Mouse (Mus musculus) embryonic facial prominence, embryonic 14.5 days (tissue): ENCODE measurements around the gene Pum2. TPM values are rescaled to one million over a fixed set of nuclear protein-coding genes. Genes with fewer than 3 reads are reported as not detected.
"Not testable (repeated sequence)": the region's sequence is repeated elsewhere in the genome, so short reads cannot be mapped to it uniquely, and the experiment has no call there.

Experiments
- ATAC-seq: fragments of 200-750 bp; cut with Nextera tagmentation; 2 replicates; pipeline ENCODE4 v1.8.0; 2017; ENCODE audit warnings: low read depth, moderate number of reproducible peaks, moderate TSS enrichment
- DNase-seq: peaks from one replicate; pipeline ENCODE4 v3.0.0-alpha.2; 2015; ENCODE audit warnings: low spot score
- H3K27ac ChIP-seq: fragments of 300-500 bp; sonication (generic); replicated peaks from 2 replicates; pipeline ENCODE4 v1.5.1; 2014; ENCODE audit warnings: low read depth, mild to moderate bottlenecking, low read length, moderate library complexity
- H3K27me3 ChIP-seq: fragments of 300-500 bp; sonication (generic); replicated peaks from 2 replicates; pipeline ENCODE4 v1.6.1; 2014; ENCODE audit warnings: low read length; ENCODE audit not compliant: control insufficient read depth, insufficient read depth
- H3K36me3 ChIP-seq: fragments of 300-500 bp; sonication (generic); 2 replicates; pipeline ENCODE4 v1.6.1; 2014; ENCODE audit warnings: low read length, mixed read lengths; ENCODE audit not compliant: control insufficient read depth, insufficient read depth
- H3K4me1 ChIP-seq: fragments of 300-500 bp; sonication (generic); 2 replicates; pipeline ENCODE4 v1.6.1; 2014; ENCODE audit warnings: antibody characterized with exemption, low read length; ENCODE audit not compliant: control insufficient read depth, insufficient read depth
- H3K4me2 ChIP-seq: fragments of 300-500 bp; sonication (generic); 2 replicates; pipeline ENCODE4 v1.6.1; 2014; ENCODE audit warnings: low read depth, mild to moderate bottlenecking, low read length, moderate library complexity, mixed read lengths
- H3K4me3 ChIP-seq: fragments of 300-500 bp; sonication (generic); 2 replicates; pipeline ENCODE4 v1.5.1; 2014; ENCODE audit warnings: low read depth, mild to moderate bottlenecking, low read length
- H3K9ac ChIP-seq: fragments of 300-500 bp; sonication (generic); 2 replicates; pipeline ENCODE4 v1.6.1; 2014; ENCODE audit warnings: low read depth, mild to moderate bottlenecking, low read length, moderate library complexity, mixed read lengths
- H3K9me3 ChIP-seq: fragments of 300-500 bp; sonication (generic); 2 replicates; pipeline ENCODE4 v1.6.1; 2016; ENCODE audit warnings: low read length; ENCODE audit not compliant: control insufficient read depth
- WGBS: fragments of 180-500 bp; shearing (Covaris S2); extraction: QIAGEN DNeasy Blood & Tissue Kit; methylation state at CpG from one replicate; pipeline ENCODE4 v1.1.7; 2014; 5-methylcytosine and 5-hydroxymethylcytosine counted together
- polyA plus RNA-seq: library from polyadenylated mRNA; unstranded; fragments of >200 nt; fragmentation: Nextera tagmentation; extraction: Ambion mirVana; gene quantifications from 2 replicates; pipeline ENCODE4 v1.2.1, GENCODE M21; 2014

The Pum2 gene
- polyA plus RNA-seq, 1 experiment from 2014 or later, result 52.7 TPM

DNA sequence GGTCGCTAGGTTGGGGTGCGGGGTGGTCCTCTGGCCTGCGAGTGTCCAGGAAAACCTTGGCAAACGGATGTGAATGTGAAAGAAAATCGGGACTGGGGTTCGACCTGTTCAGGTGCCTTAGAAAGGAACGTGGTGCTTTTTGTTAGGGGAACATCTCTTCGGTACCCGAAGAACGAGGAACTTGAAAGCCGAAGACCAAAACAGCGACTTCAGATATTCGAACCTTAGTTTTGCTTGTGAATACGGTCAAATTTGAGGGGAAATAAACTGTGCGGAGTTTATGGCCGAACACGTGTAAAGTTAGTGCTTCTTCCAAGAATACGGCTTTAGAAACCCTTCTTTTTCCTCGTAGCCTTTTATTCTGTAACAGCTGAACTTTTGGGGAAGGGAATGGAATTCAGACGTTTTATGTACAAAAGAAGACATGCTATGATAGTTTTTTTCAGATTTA is 982 bp downstream of the Pum2 start:
- WGBS, result under 1% methylated on average over 19 of the region's 20 CpGs
- ATAC-seq, result no peak

DNA sequence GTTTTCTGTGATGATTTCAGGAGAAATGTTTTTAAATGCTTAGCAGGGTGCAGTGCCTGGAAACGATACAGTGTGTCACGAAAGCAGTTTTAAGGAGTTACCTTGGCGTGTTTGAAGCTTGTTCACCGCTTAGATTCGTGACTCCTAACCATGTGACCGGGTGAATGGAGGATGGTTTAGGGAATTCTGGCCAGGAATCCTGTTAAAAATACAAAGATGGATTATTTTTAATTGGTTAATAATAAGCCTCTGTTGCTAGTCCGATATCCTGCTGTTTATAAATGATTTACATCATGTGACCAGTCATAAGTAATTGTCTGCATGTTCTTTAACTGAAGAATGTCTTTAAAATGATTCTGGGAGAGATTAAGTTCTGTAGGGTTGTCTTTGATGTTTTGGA is 1.4 kb downstream of the Pum2 start:
- H3K9me3 ChIP-seq, result no peaks in the 10 kb centered on the region
- H3K27me3 ChIP-seq, result no peaks in the 10 kb centered on the region
- peak overlapping the region; percentile 100 for H3K9ac ChIP-seq
- peak overlapping the region; percentile 90 for H3K4me3 ChIP-seq
- 1% methylated on average over 7 of the region's 7 CpGs for WGBS
- H3K36me3 ChIP-seq, result no peaks in the 10 kb centered on the region
- no peak for ATAC-seq
- H3K27ac ChIP-seq, result peak overlapping the region; percentile 97; the same call in 1 of the 2 replicates
- peak overlapping the region; percentile 87 for H3K4me2 ChIP-seq
- peak; percentile 38 for DNase-seq
- H3K4me1 ChIP-seq, result peaks cover 24% of the 10 kb centered on the region

More for the DNA sequence above, 982 bp downstream of the Pum2 start:
- Histone ChIP-seq H3K4me1 (peaks cover 24% of the 10 kb centered on the region), H3K9ac (peak overlapping the region; percentile 100), H3K27ac (peak overlapping the region; percentile 97), H3K4me2 (peak overlapping the region; percentile 87), H3K27me3 (no peaks in the 10 kb centered on the region), H3K9me3 (no peaks in the 10 kb centered on the region), H3K4me3 (peak overlapping the region; percentile 90), H3K36me3 (no peaks in the 10 kb centered on the region)
- peak; percentile 10 for DNase-seq

DNA sequence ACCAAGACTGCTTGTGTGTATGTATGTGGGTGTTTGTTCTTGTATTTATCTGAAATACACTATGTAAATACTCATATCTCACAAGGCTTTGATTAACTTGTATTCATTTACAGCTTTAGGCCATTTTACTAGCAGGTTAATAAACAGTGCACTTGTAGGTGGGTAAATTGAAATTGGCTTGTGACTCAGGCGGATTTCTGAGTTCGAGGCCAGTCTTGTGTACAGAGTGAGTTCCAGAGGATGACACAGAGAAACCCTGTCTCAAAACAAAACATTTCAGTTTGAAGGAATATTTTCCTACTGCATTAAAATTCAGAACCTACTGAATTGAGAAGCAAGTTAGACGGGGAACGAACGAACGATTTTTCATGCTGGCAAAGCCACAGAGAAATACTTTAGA is 2.4 kb downstream of the Pum2 start:
- no peak for ATAC-seq
- Histone ChIP-seq H3K9me3 (no peaks in the 10 kb centered on the region), H3K9ac (0 out of 2 replicates have a peak overlapping the region, but pooled peaks have one; percentile 48), H3K27me3 (no peaks in the 10 kb centered on the region), H3K27ac (no peak overlapping the region), H3K36me3 (no peaks in the 10 kb centered on the region), H3K4me3 (peak overlapping the region; percentile 90), H3K4me1 (peaks cover 24% of the 10 kb centered on the region), H3K4me2 (peak overlapping the region; percentile 87)
- DNase-seq, result no peak
- WGBS, result 66% methylated on average over 6 of the region's 6 CpGs

DNA sequence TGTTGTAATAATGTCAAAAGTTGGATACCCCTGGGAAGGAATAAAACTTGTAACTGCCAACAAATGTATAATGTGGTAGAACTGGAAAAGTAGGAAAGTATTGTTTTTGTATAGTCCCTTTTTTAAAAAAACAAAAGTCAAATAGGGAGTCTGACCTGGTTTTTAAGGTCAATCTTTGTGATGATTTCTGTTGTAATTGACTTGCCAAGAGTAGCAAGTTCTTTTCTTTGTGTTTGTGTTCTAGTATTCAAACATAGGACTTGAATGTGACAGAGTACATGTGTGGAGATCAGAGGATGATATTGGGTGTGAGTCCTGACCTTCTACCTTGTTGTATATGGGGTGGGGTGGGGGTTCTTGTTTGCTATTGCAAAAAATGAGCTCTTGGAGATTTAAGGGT is 4.0 kb downstream of the Pum2 start:
- DNase-seq (no peak), ATAC-seq (no peak)

DNA sequence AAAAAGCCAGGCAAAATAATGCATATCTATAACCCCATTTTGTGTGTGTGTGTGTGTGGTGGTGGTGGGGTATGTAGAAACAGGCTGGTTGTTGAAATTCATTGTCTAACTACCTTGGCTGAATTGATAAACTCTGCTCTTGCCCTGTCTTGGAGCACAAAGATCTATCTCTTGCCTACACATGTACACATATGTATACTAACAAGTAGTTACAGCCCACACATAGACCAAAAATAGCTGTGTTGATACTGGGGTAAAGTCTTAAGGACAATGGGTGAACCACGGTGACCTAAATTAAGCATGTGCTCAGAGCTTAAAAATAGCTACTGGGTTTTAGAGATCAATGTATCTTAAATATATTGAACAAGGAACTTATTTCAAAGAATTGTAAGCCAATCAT is 10.3 kb downstream of the Pum2 start:
- DNase-seq (no peak), ATAC-seq (no peak)
- Histone ChIP-seq H3K4me3 (no peak overlapping the region), H3K4me2 (no peak overlapping the region), H3K4me1 (no peaks in the 10 kb centered on the region), H3K9me3 (no peaks in the 10 kb centered on the region), H3K9ac (no peak overlapping the region), H3K27me3 (no peaks in the 10 kb centered on the region), H3K27ac (no peak overlapping the region), H3K36me3 (peaks cover 5% of the 10 kb centered on the region; the same call in 1 of the 2 replicates)
- 87% methylated on average over 1 of the region's 1 CpGs for WGBS

More for the DNA sequence above, 4.0 kb downstream of the Pum2 start:
- no peak overlapping the region for H3K27ac ChIP-seq
- H3K4me1 ChIP-seq, result peaks cover 24% of the 10 kb centered on the region
- H3K9me3 ChIP-seq, result no peaks in the 10 kb centered on the region
- no peaks in the 10 kb centered on the region; the same call in 1 of the 2 replicates for H3K36me3 ChIP-seq
- no peak overlapping the region for H3K4me3 ChIP-seq
- no peak overlapping the region for H3K4me2 ChIP-seq
- H3K9ac ChIP-seq, result no peak overlapping the region
- no peaks in the 10 kb centered on the region for H3K27me3 ChIP-seq

DNA sequence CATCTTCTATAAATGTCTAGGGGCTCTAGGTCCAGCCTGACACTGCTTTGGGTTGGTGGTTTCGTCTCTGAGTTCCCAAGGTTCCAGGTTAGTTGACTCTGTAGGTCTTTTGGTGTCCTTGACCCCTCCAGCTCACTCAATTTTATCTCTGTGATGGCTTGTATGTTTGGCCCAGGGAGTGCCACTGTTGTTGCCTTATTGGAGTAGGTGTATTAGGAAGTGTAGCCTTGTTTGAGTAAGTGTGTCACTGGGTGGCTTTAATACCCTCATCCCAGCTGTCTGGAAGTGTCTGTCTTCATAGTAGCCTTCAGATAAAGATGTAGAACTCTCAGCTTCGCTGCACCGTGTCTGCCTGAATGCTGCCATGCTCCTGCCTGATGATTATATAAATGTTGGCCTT is 11.1 kb downstream of the Pum2 start:
- ATAC-seq (no peak), DNase-seq (no peak)
- no peaks in the 10 kb centered on the region for H3K9me3 ChIP-seq
- H3K4me2 ChIP-seq, result no peak overlapping the region
- H3K36me3 ChIP-seq, result peaks cover 5% of the 10 kb centered on the region; the same call in 1 of the 2 replicates
- H3K9ac ChIP-seq, result no peak overlapping the region
- H3K4me1 ChIP-seq, result no peaks in the 10 kb centered on the region
- H3K4me3 ChIP-seq, result no peak overlapping the region
- no peak overlapping the region for H3K27ac ChIP-seq
- no peaks in the 10 kb centered on the region for H3K27me3 ChIP-seq
- WGBS, result 92% methylated on average over 3 of the region's 3 CpGs

DNA sequence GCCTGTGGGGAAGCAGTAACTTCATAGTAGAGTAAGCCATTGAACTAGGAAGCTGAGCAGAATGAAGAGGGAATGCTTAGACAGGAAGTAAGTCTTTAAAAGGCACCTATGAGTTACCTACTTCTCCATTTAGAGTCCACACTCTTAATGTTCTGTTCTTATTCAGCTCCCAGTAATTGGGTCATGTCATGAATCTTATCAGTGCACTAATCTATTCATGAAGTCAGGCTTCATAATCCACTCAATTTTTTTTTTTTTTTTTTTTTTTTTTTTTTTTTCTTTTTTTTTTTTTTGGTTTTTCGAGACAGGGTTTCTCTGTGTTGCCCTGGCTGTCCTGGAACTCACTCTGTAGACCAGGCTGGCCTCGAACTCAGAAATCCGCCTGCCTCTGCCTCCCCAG is 15.9 kb downstream of the Pum2 start:
- not testable (repeated sequence) for H3K9me3 ChIP-seq, H3K4me2 ChIP-seq, H3K4me1 ChIP-seq, H3K27ac ChIP-seq, H3K9ac ChIP-seq, H3K4me3 ChIP-seq, ATAC-seq, H3K27me3 ChIP-seq, DNase-seq, H3K36me3 ChIP-seq
- 71% methylated on average over 3 of the region's 3 CpGs for WGBS

DNA sequence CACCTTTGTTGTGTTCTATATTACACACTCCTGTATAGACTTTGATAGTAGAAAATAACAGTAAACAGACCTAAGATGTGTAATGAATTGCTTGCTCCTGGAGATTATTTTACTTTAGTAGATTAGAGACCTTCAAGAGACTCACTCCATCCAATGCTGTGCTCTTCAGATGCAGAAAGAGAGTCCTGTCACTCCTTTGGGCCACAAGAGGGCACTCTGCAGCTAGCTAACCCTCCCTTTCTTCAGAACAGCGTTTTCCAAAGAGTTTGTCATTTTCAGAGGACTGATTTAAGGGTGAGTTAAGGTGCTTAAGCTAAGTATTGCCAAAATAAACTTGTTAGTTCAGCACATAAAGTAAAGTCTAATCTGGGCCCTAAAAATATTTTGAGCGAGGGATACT is 25.0 kb downstream of the Pum2 start:
- H3K9me3 ChIP-seq, result no peaks in the 10 kb centered on the region
- ATAC-seq (no peak), DNase-seq (peak; percentile 37)
- 60% methylated on average over 2 of the region's 2 CpGs for WGBS
- H3K4me2 ChIP-seq, result no peak overlapping the region
- no peak overlapping the region for H3K4me3 ChIP-seq
- H3K9ac ChIP-seq, result no peak overlapping the region
- no peaks in the 10 kb centered on the region for H3K27me3 ChIP-seq
- H3K36me3 ChIP-seq, result peaks cover 26% of the 10 kb centered on the region
- no peak overlapping the region for H3K27ac ChIP-seq
- H3K4me1 ChIP-seq, result no peaks in the 10 kb centered on the region

DNA sequence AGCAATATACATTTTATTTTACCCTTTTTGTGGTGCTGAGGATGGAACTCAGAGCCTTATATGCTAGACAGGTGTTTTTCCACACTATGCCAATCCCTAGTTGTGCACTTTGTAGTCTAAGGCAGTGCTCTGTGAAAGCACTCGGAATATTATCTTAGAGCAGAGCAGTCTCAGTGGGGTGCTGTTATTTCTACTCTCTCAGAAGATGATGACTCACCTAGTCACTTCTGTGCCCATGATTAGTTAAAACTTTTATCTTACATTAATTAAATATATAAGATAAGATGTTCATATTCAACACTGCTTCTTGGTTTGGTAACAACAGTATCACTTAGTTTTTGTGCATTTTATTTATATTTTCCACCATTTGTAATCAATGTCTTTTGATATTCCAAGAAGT is 30.1 kb downstream of the Pum2 start:
- ATAC-seq (no peak), DNase-seq (no peak)
- Histone ChIP-seq H3K4me1 (no peaks in the 10 kb centered on the region), H3K27me3 (no peaks in the 10 kb centered on the region), H3K4me2 (no peak overlapping the region), H3K4me3 (no peak overlapping the region), H3K36me3 (peaks cover 50% of the 10 kb centered on the region), H3K9me3 (no peaks in the 10 kb centered on the region), H3K27ac (no peak overlapping the region), H3K9ac (no peak overlapping the region)
- 77% methylated on average over 1 of the region's 1 CpGs for WGBS
